Mouse (Mus musculus) heart, postnatal 25 days (tissue): ENCODE results near the gene Spon2. TPM values are rescaled to one million over a fixed set of nuclear protein-coding genes. Genes with fewer than 3 reads are reported as not detected.
A peak's percentile ranks its signal among the peaks of the same experiment; 100 is the strongest.

Experiments used
- DNase-seq: peaks from one replicate; pipeline ENCODE4 v3.0.0; 2022; ENCODE audit warnings: low spot score
- intact Hi-C: fragments of 180-260 bp; cut with DNase I; formaldehyde crosslinking; loops from one replicate; pipeline ENCODE4 v1.15.1; 2025
- total RNA-seq, 2 experiments: library from RNA; stranded (reverse); gene quantifications; 2 replicates each; pipeline ENCODE4 v1.2.3; 2021

Spon2 gene
- total RNA-seq: 10 to 100 TPM in 1 of 2 experiments, 1 to 10 TPM in 1; 3.4 to 13.6 TPM

- DNase-seq: no peak
- intact Hi-C loops: no loop called here
Observed at GRCm38 (mm10) chr5:33218081-33218480, at the start of gene Spon2. Gene Spon2 (minus strand): TSS chr5:33218455.

- no peak for DNase-seq
- intact Hi-C loops: no loop called here
Observed at GRCm38 (mm10) chr5:33254416-33254815, 36.2 kb upstream of the Spon2 start.

- intact Hi-C loops: no loop called here
Observed at GRCm38 (mm10) chr5:33248186-33248585, 29.9 kb upstream of the Spon2 start.

GRCm38 (mm10) chr5:33247387-33247786 lies 29.1 kb upstream of the Spon2 start:
- no peak for DNase-seq

More at GRCm38 (mm10) chr5:33248186-33248585, 29.9 kb upstream of the Spon2 start:
- no peak for DNase-seq

GRCm38 (mm10) chr5:33245701-33246100 lies 27.4 kb upstream of the Spon2 start:
- peak; percentile 76 for DNase-seq
- intact Hi-C loops: no loop called here

More at GRCm38 (mm10) chr5:33247387-33247786, 29.1 kb upstream of the Spon2 start:
- intact Hi-C loops: loop anchor here (1.0 kb wide), 1 partner anchor 44 kb away; no protein-coding TSS in a partner anchor

GRCm38 (mm10) chr5:33244377-33244920 lies 26.2 kb upstream of the Spon2 start:
- intact Hi-C loops: no loop called here
- DNase-seq: no peak

GRCm38 (mm10) chr5:33239934-33240333 lies 21.7 kb upstream of the Spon2 start:
- no peak for DNase-seq
- intact Hi-C loops: no loop called here

GRCm38 (mm10) chr5:33239111-33239714 lies 21.0 kb upstream of the Spon2 start:
- no peak for DNase-seq
- intact Hi-C loops: no loop called here

- DNase-seq: no peak
- intact Hi-C loops: no loop called here
Observed at GRCm38 (mm10) chr5:33238256-33238645, 20.0 kb upstream of the Spon2 start.

- DNase-seq: no peak
- intact Hi-C loops: no loop called here
Observed at GRCm38 (mm10) chr5:33237600-33238255, 19.5 kb upstream of the Spon2 start.

GRCm38 (mm10) chr5:33234391-33235031 lies 16.3 kb upstream of the Spon2 start:
- peak; percentile 58 for DNase-seq
- intact Hi-C loops: no loop called here

GRCm38 (mm10) chr5:33232791-33233190 lies 14.5 kb upstream of the Spon2 start:
- intact Hi-C loops: no loop called here
- no peak for DNase-seq

GRCm38 (mm10) chr5:33230285-33230684 lies 12.0 kb upstream of the Spon2 start:
- intact Hi-C loops: no loop called here
- DNase-seq: no peak

- intact Hi-C loops: no loop called here
- no peak for DNase-seq
Observed at GRCm38 (mm10) chr5:33228428-33228827, 10.2 kb upstream of the Spon2 start.

- intact Hi-C loops: no loop called here
Observed at GRCm38 (mm10) chr5:33225673-33226072, 7.4 kb upstream of the Spon2 start.

GRCm38 (mm10) chr5:33224491-33224890 lies 6.2 kb upstream of the Spon2 start:
- no peak for DNase-seq
- intact Hi-C loops: no loop called here

More at GRCm38 (mm10) chr5:33225673-33226072, 7.4 kb upstream of the Spon2 start:
- no peak for DNase-seq

GRCm38 (mm10) chr5:33222841-33223744 lies 4.8 kb upstream of the Spon2 start:
- intact Hi-C loops: no loop called here
- DNase-seq: no peak

- DNase-seq: no peak
- intact Hi-C loops: no loop called here
Observed at GRCm38 (mm10) chr5:33222389-33222788, 4.1 kb upstream of the Spon2 start.

GRCm38 (mm10) chr5:33220350-33221044 lies 2.2 kb upstream of the Spon2 start:
- intact Hi-C loops: no loop called here
- DNase-seq: no peak
